Mouse (Mus musculus) small intestine, adult 2 months (tissue): ENCODE results near the gene Mettl21a. TPM values are rescaled to one million over a fixed set of nuclear protein-coding genes. Genes with fewer than 3 reads are reported as not detected.

Experiments used
- H3K27ac ChIP-seq: fragments of 200-500 bp; 2 replicates; pipeline ENCODE4 v1.5.1; 2012; ENCODE audit warnings: low read depth, low read length, control low read depth, inconsistent platforms; ENCODE audit not compliant: insufficient read depth
- H3K27me3 ChIP-seq: fragments of 200-500 bp; 2 replicates; pipeline ENCODE4 v1.6.1; 2012; ENCODE audit warnings: mild to moderate bottlenecking, moderate library complexity, low read length, inconsistent platforms; ENCODE audit not compliant: control insufficient read depth, insufficient read depth
- H3K36me3 ChIP-seq: fragments of 200-500 bp; 2 replicates; pipeline ENCODE4 v1.6.1; 2012; ENCODE audit warnings: mild to moderate bottlenecking, low read length, control low read depth, inconsistent platforms; ENCODE audit not compliant: control insufficient read depth, insufficient read depth
- H3K4me1 ChIP-seq: fragments of 200-500 bp; 2 replicates; pipeline ENCODE4 v1.6.1; 2012; ENCODE audit warnings: low read length, inconsistent platforms, mixed read lengths; ENCODE audit not compliant: control insufficient read depth, insufficient read depth, insufficient read length
- H3K4me3 ChIP-seq: fragments of 200-500 bp; 2 replicates; pipeline ENCODE4 v1.5.1; 2012; ENCODE audit warnings: low read depth, mild to moderate bottlenecking, control low read depth, inconsistent platforms, low read length, moderate library complexity
- CTCF ChIP-seq: fragments of 200-500 bp; IDR thresholded peaks from 2 replicates; pipeline ENCODE4 v1.5.1; 2012; ENCODE audit warnings: low read depth, mild to moderate bottlenecking, control low read depth, inconsistent platforms, low read length, moderate library complexity, mixed read lengths; ENCODE audit not compliant: insufficient replicate concordance, insufficient read length; ENCODE audit errors: extremely low read depth
- POLR2A ChIP-seq: fragments of 200-500 bp; IDR thresholded peaks from 2 replicates; pipeline ENCODE4 v1.6.1; 2012; ENCODE audit warnings: low read depth, mild to moderate bottlenecking, control low read depth, inconsistent platforms, low read length, moderate library complexity
- WGBS: fragments of 180-500 bp; shearing (Covaris S2); methylation state at CpG from one replicate; pipeline ENCODE4 v1.1.7; 2018; 5-methylcytosine and 5-hydroxymethylcytosine counted together
- polyA plus RNA-seq: library from polyadenylated mRNA; depleted of rRNA; stranded (reverse); fragments of >200 nt; gene quantifications from 2 replicates; pipeline ENCODE4 v1.2.3, GENCODE M21; 2012

Mettl21a gene
- polyA plus RNA-seq, 1 experiment: 3.0 TPM

DNA sequence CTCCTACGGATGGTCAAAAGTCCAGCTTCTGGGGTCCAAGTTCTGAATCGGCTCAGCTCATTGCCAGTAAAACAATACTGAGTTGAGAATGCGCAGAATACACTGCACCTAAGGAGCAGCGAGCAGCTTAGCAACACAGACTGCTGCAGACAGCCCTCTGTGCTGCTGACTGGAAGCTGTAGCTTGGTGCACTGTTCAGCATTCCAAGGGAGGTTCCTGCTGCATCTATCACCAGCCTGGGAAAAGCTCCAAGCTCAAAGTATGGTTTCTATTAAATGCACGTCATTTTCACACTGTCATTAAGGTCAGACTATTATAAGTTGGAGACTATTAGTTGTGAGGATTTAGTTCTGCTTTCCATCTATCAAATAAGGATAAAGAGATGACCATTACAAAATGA is 4.1 kb upstream of the Mettl21a start:
- H3K36me3 ChIP-seq: no peaks in the 10 kb centered on the region
- no peak overlapping the region for H3K27ac ChIP-seq
- no peak overlapping the region for H3K4me3 ChIP-seq
- WGBS: 80% methylated on average over 5 of the region's 5 CpGs
- TF ChIP-seq CTCF: no peak
- TF ChIP-seq POLR2A: no peak
- no peaks in the 10 kb centered on the region for H3K4me1 ChIP-seq
- no peaks in the 10 kb centered on the region for H3K27me3 ChIP-seq

DNA sequence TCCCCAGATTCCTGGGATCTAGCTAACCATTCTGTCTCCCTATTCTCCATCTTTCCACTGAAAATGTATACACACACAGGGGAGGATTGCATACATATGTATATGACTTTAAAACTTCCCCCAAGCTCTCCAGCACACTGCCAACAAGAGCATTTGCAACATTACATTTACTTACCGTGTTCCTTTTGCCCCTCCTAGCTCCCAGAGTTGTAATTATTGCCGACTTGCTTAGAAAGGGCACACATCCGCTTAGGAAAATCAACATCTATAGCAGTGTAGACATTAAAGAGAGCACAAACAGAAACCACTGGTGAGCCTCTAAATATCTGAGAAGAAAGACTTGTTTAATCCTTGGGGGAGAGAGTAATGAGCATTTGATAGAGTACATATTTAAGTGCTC is 1.2 kb upstream of the Mettl21a start:
- 26% methylated on average over 3 of the region's 3 CpGs for WGBS

DNA sequence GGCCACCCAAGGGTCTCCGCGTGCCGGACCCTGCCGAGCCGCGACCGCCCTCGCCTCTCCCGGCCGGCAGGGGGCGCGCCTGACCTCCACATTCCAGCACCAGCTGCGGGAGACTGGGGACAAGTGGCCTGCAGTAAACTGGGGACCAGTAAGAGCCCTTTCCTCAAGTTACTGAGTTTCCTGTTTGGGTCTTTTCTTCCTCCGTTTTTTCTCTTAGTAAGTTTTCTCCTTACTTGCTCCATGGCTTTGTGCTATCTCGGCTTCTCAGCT is 608 bp upstream of the Mettl21a start:
- H3K4me1 ChIP-seq: no peaks in the 10 kb centered on the region; the same call in 1 of the 2 replicates
- TF ChIP-seq CTCF: peak; percentile 83
- TF ChIP-seq POLR2A: no peak
- peak overlapping the region; percentile 92 for H3K27ac ChIP-seq
- under 1% methylated on average over 15 of the region's 15 CpGs for WGBS
- peak overlapping the region; percentile 82 for H3K4me3 ChIP-seq
- no peaks in the 10 kb centered on the region for H3K27me3 ChIP-seq
- H3K36me3 ChIP-seq: no peaks in the 10 kb centered on the region

More for the DNA sequence above, 1.2 kb upstream of the Mettl21a start:
- TF ChIP-seq POLR2A (no peak), CTCF (no peak)
- H3K27me3 ChIP-seq: no peaks in the 10 kb centered on the region
- H3K4me1 ChIP-seq: no peaks in the 10 kb centered on the region; the same call in 1 of the 2 replicates
- no peak overlapping the region for H3K4me3 ChIP-seq
- no peaks in the 10 kb centered on the region for H3K36me3 ChIP-seq
- no peak overlapping the region for H3K27ac ChIP-seq

DNA sequence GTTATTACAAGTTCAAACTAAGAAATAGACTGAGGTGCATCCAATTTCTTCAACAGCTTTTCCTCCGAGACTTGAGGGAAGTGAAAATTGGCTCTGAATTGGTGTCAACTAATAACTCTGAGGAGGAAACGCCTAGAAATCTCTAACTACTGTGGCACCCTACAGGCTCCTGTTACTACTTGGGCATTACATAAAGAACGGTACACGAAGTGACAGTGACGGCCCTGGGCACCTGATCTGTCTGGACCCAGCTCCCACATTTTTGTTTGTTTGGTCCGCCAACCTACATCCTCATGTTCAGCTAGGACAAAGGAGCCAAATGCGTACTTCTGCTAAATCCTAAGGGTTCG is 536 bp downstream of the Mettl21a start:
- Histone ChIP-seq H3K4me3 (peak overlapping the region; percentile 82), H3K4me1 (no peaks in the 10 kb centered on the region; the same call in 1 of the 2 replicates), H3K27me3 (no peaks in the 10 kb centered on the region), H3K27ac (peak overlapping the region; percentile 71), H3K36me3 (no peaks in the 10 kb centered on the region)
- TF ChIP-seq POLR2A (no peak), CTCF (no peak)
- 2% methylated on average over 8 of the region's 8 CpGs for WGBS

DNA sequence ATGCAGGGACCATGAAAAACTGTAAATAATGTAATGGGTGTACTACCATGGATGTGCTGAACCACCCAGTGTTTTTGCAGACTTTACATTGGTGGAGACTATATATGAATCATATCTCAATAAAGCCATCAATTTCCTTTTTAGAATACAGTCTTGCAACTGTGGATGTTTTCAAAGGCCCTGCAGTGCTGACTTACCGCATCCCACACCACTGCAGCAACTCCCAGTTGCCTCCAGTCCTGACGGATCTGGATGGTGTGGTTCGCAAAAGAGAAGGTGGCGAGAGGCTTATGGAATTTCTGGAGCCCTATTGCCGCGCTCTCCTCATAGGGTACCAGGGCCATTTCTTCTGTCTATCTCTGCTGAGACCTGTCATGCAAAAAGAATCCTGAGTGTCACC is 966 bp downstream of the Mettl21a start:
- TF ChIP-seq POLR2A (no peak), CTCF (no peak)
- Histone ChIP-seq H3K4me3 (peak overlapping the region; percentile 22; the same call in 1 of the 2 replicates), H3K36me3 (no peaks in the 10 kb centered on the region), H3K27ac (peak overlapping the region; percentile 71), H3K4me1 (no peaks in the 10 kb centered on the region; the same call in 1 of the 2 replicates), H3K27me3 (no peaks in the 10 kb centered on the region)
- 71% methylated on average over 6 of the region's 6 CpGs for WGBS

DNA sequence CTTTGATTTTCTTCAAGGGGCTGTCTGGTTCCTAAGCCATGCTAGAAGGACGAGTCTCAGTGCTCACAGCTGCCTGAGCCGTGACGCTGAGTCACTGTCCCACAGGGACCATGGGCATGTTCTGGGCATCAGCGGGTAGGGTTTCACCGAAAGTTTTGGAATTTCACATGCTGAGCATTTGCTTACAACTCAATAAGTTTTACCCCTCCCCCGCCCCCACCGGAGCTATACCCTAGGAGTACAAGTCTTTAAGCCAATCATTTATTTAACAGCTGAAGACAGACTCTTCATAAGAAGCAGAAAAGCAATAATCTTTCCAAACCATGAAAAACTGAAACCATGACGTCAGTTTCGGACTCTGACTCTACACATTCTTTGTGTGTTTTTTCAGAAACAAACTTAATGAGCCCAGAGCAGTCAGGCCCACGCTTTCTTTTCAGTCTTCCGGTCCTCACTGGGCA is 1.5 kb downstream of the Mettl21a start:
- Histone ChIP-seq H3K36me3 (no peaks in the 10 kb centered on the region), H3K4me3 (peak overlapping the region; percentile 8; the same call in 1 of the 2 replicates), H3K27ac (peak overlapping the region; percentile 53), H3K27me3 (no peaks in the 10 kb centered on the region), H3K4me1 (no peaks in the 10 kb centered on the region; the same call in 1 of the 2 replicates)
- 80% methylated on average over 11 of the region's 11 CpGs for WGBS
- no peak for TF ChIP-seq POLR2A
- no peak for TF ChIP-seq CTCF

DNA sequence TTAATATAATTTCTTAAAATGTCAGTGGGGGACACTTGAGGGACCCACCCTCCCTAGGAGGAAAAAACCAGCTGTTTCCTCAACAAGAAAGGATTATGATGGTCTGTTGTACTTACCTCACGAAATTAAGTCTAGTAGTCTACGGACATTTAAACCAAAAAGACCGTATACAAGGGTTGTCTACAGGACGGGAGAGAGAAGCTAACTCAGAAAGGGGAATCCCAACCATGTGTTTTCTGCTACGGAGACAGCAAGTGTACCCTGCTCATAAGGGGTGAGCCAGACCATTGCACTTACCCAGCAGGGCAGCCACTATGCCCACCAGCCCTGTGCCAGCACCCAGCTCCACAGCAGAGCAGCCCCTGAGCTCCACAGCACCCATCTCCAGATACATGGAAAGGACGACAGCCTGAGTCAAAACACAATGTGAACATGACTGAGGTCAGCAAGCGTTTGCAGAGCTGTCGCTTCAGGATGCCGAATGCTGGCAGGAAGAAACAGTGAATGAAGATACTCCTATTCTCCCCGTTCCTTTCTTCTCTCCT is 2.2 kb downstream of the Mettl21a start:
- Histone ChIP-seq H3K27me3 (no peaks in the 10 kb centered on the region), H3K36me3 (no peaks in the 10 kb centered on the region)
- 84% methylated on average over 10 of the region's 10 CpGs for WGBS

More for the DNA sequence above, 2.2 kb downstream of the Mettl21a start:
- no peak for TF ChIP-seq CTCF
- TF ChIP-seq POLR2A: no peak
- Histone ChIP-seq H3K4me1 (no peaks in the 10 kb centered on the region; the same call in 1 of the 2 replicates), H3K27ac (peak overlapping the region; percentile 53), H3K4me3 (peak overlapping the region; percentile 8; the same call in 1 of the 2 replicates)
